In the genomic region with DNA sequence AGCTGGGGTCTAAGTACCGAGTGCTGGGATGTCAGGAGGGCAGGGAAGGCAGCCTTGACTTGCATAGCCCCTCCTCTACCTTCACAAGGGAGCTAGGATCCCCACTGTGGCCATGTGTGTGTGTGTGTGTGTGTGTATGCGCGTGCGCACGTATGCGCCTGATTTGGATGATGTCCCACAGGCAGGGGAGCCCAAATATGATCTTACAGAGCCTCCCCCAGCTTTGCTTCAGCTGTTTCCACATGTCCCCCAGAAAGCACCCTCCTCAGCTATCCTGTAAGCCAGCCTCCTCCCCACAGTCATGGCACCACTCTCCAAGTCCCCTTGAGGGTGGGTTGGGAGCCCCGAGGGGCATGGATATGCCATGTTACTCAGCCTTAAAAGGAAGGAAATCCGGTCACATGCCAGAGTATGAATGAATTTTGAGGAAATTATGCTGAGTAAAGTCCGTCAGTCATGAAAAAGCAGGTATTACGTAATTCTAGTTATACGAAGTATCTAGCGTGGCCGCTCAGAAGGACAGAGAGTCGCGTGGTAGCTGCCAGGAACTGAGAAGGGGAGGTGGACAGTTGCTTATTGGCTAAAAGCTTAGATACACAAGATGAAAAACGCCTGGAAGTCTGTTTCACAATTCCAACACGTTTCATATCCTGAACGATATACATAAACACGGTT, we compare ENCODE assay signal across 9 mouse cellular contexts. TPM values are rescaled to one million over a fixed set of nuclear protein-coding genes. Genes with fewer than 3 reads are reported as not detected.
DNase-seq lines count a peak whose midpoint lies in the region; ATAC-seq and TF ChIP-seq lines count a peak whose summit lies in the region.
"Had no signal": no experiment of that assay in that cellular context is flagged by ENCODE, and none has a peak within 500 bp of the region (broad histone marks: within the 10 kb centered on the region; RNA-seq: fewer than 3 reads in every experiment).

No protein-coding gene starts in this region.

- H3K9me3 ChIP-seq in kidney, postnatal 0 days (replicated peaks; ENCODE audit: low read length): no peaks in the 10 kb centered on the region

- no peak overlapping the region for H3K4me3 ChIP-seq in kidney, postnatal 0 days (replicated peaks; ENCODE audit: low read depth, low read length)

- peak; percentile 37 for DNase-seq in kidney, adult 18-20 months
- DNase-seq in kidney, postnatal 4 days: no peak
- DNase-seq in heart, adult 8-10 months (ENCODE audit: low spot score): peak; percentile 68
- peak; percentile 77 for DNase-seq in kidney, postnatal 0 days (ENCODE audit: low spot score)
- peak; percentile 12 to 24 for DNase-seq in monocyte, adult 2 months (ENCODE audit: low read depth in 1 of 2, low spot score in 2 of 2)
- DNase-seq in layer of hippocampus, adult 18-20 months (ENCODE audit: low spot score in 2 of 2): no peak
- DNase-seq in adrenal gland, adult 2 months: no peak
- DNase-seq in layer of hippocampus, adult 8-10 months (ENCODE audit: low spot score in 2 of 2): no peak

- no peaks in the 10 kb centered on the region for H3K27me3 ChIP-seq in kidney, postnatal 0 days (ENCODE audit: insufficient read depth, low read length)

- peak overlapping the region; percentile 23; the same call in 1 of the 2 replicates for H3K9ac ChIP-seq in kidney, postnatal 0 days (ENCODE audit: low read depth, low read length)

- 46% methylated on average over 19 of the region's 19 CpGs for WGBS in kidney, postnatal 0 days

- no peak for ATAC-seq in kidney, postnatal 0 days (replicated peaks; ENCODE audit: low FRiP score, low read depth)

- TF ChIP-seq CTCF in kidney, postnatal 0 days (IDR thresholded peaks at IDR 0.05; ENCODE audit: low read depth): no peak

- H3K4me2 ChIP-seq in kidney, postnatal 0 days (ENCODE audit: low read length): peak overlapping the region; percentile 8

- 0 out of 2 replicates have a peak, but pooled peaks cover 28% of the 10 kb centered on the region for H3K36me3 ChIP-seq in kidney, postnatal 0 days (ENCODE audit: insufficient read depth, low read length)

- peaks cover 51% of the 10 kb centered on the region for H3K4me1 ChIP-seq in kidney, postnatal 0 days (replicated peaks; ENCODE audit: insufficient read depth, low read length)

- H3K27ac ChIP-seq in kidney, postnatal 0 days: peak overlapping the region; percentile 85

RNA-seq across cellular contexts. Expression of a gene that starts 7.4 kb away (rescaled TPM):
- total RNA-seq in heart, adult 8-10 months (2022): not detected
- polyA plus RNA-seq in kidney, postnatal 0 days (2015; fragmentation: Nextera tagmentation; extraction: Ambion mirVana): 0.13 and 0.19 TPM in 2 replicates
- not detected for total RNA-seq in layer of hippocampus, adult 18-20 months (2021)
- total RNA-seq in adrenal gland, adult 2 months (2021): not detected
- 0.26 TPM in 1 of 2 replicates, not detected in the other for polyA plus RNA-seq in adrenal gland, adult 2 months (2012; rRNA removed)
- not detected for total RNA-seq in layer of hippocampus, adult 8-10 months (2022)
- polyA plus RNA-seq: brain, embryonic 14.5 days had no signal

RNA-seq across cellular contexts. Expression of a gene that starts 20.8 kb away (rescaled TPM):
- total RNA-seq in heart, adult 8-10 months (2022): 10 to 100 TPM; 44.4 to 49.9 (median 46.8) TPM
- polyA plus RNA-seq in kidney, postnatal 0 days (2015; fragmentation: Nextera tagmentation; extraction: Ambion mirVana): 38.3 and 41.2 TPM in 2 replicates
- total RNA-seq in layer of hippocampus, adult 18-20 months (2021): 100 to 1,000 TPM; 126 TPM
- 10 to 100 TPM; 45.3 to 55.1 TPM for total RNA-seq in adrenal gland, adult 2 months (2021)
- polyA plus RNA-seq in adrenal gland, adult 2 months (2012; rRNA removed): 74.3 and 99.6 TPM in 2 replicates
- 100 to 1,000 TPM; 118 to 162 (median 138) TPM for total RNA-seq in layer of hippocampus, adult 8-10 months (2022)

RNA-seq across cellular contexts. Expression of a gene that starts 26.1 kb away (rescaled TPM):
- 100 to 1,000 TPM in 1 of 4 experiments, 10 to 100 TPM in 3; 95.0 to 106 (median 99.1) TPM for total RNA-seq in heart, adult 8-10 months (2022)
- 234 and 259 TPM in 2 replicates for polyA plus RNA-seq in kidney, postnatal 0 days (2015; fragmentation: Nextera tagmentation; extraction: Ambion mirVana)
- total RNA-seq in layer of hippocampus, adult 18-20 months (2021): 100 to 1,000 TPM; 126 to 131 TPM
- 100 to 1,000 TPM; 128 to 130 TPM for total RNA-seq in adrenal gland, adult 2 months (2021)
- 177 and 195 TPM in 2 replicates for polyA plus RNA-seq in adrenal gland, adult 2 months (2012; rRNA removed)
- total RNA-seq in layer of hippocampus, adult 8-10 months (2022): 100 to 1,000 TPM; 115 to 128 (median 124) TPM

RNA-seq across cellular contexts. Expression of a gene that starts 32.0 kb away (rescaled TPM):
- 10 to 100 TPM; 92.5 to 98.4 (median 95.1) TPM for total RNA-seq in heart, adult 8-10 months (2022)
- polyA plus RNA-seq in kidney, postnatal 0 days (2015; fragmentation: Nextera tagmentation; extraction: Ambion mirVana): 26.1 TPM in 2 replicates
- 1,000 to 10,000 TPM; 1,110 to 1,111 TPM for total RNA-seq in layer of hippocampus, adult 18-20 months (2021)
- total RNA-seq in adrenal gland, adult 2 months (2021): 10 to 100 TPM; 84.6 to 86.1 TPM
- 105 and 132 TPM in 2 replicates for polyA plus RNA-seq in adrenal gland, adult 2 months (2012; rRNA removed)
- 100 to 1,000 TPM; 919 to 985 (median 938) TPM for total RNA-seq in layer of hippocampus, adult 8-10 months (2022)

RNA-seq across cellular contexts. Expression of a gene that starts 44.3 kb away (rescaled TPM):
- under 1 TPM in 2 of 4 experiments, not detected in 2; 0.14 to 0.16 TPM for total RNA-seq in heart, adult 8-10 months (2022)
- polyA plus RNA-seq in kidney, postnatal 0 days (2015; fragmentation: Nextera tagmentation; extraction: Ambion mirVana): 0.21 TPM in 1 of 2 replicates, not detected in the other
- not detected for total RNA-seq in layer of hippocampus, adult 18-20 months (2021)
- total RNA-seq in adrenal gland, adult 2 months (2021): not detected
- polyA plus RNA-seq in adrenal gland, adult 2 months (2012; rRNA removed): not detected in 2 replicates
- under 1 TPM in 1 of 4 experiments, not detected in 3; 0.22 TPM for total RNA-seq in layer of hippocampus, adult 8-10 months (2022)
- polyA plus RNA-seq: brain, embryonic 14.5 days had no signal

Comparison
In these comparisons a context has a peak if more than half of its experiments do, and no peak if none do; other contexts are left out.
1. DNase-seq: peak in kidney, adult 18-20 months (single experiment), heart, adult 8-10 months (single experiment), kidney, postnatal 0 days (single experiment) and monocyte, adult 2 months (2 of 2); none in kidney, postnatal 4 days (0 of 2), layer of hippocampus, adult 18-20 months (0 of 2), adrenal gland, adult 2 months (single experiment) and layer of hippocampus, adult 8-10 months (0 of 2).